Mouse (Mus musculus) CH12.LX (cell line): ENCODE measurements around the gene Ccr2. TPM values are rescaled to one million over a fixed set of nuclear protein-coding genes. Genes with fewer than 3 reads are reported as not detected.

Experiments
- DNase-seq: peaks from one replicate; pipeline ENCODE4 v3.0.0-alpha.2; 2013; ENCODE audit errors: extremely low read depth
- H3K27ac ChIP-seq: 2 replicates; pipeline ENCODE4 v1.5.1; 2012; ENCODE audit warnings: low read depth, mild to moderate bottlenecking, control low read depth, moderate library complexity; ENCODE audit not compliant: insufficient read depth
- H3K27me3 ChIP-seq: replicated peaks from 2 replicates; pipeline ENCODE3; 2012; ENCODE audit warnings: inconsistent platforms
- H3K36me3 ChIP-seq, 2 experiments: replicated peaks in 1 of 2; 2 replicates each; pipeline versions ENCODE3 to v1.6.1; 2012; ENCODE audit warnings: inconsistent platforms in 1 of 2, low read length in 1 of 2, mild to moderate bottlenecking in 1 of 2, mixed read lengths in 1 of 2, moderate library complexity in 1 of 2; ENCODE audit not compliant: control insufficient read depth in 1 of 2, insufficient read depth in 1 of 2
- H3K4me1 ChIP-seq, 2 experiments: 2 replicates each; pipeline ENCODE4 v1.6.1; 2012; ENCODE audit warnings: inconsistent platforms in 1 of 2, moderate library complexity in 1 of 2; ENCODE audit not compliant: insufficient read depth in 2 of 2, control insufficient read depth in 1 of 2
- H3K4me2 ChIP-seq: 2 replicates; pipeline ENCODE4 v1.6.1; 2012; ENCODE audit warnings: low read depth, mild to moderate bottlenecking, control low read depth; ENCODE audit not compliant: poor library complexity, insufficient read depth, severe bottlenecking
- H3K4me3 ChIP-seq, 3 experiments: fragments of 150-350 bp in 1 of 3; sonication (generic) in 1 of 3; replicated peaks in 1 of 3; 2 replicates each; pipeline versions ENCODE3 to v1.5.1; 2011 to 2012; ENCODE audit warnings: low read depth in 2 of 3, low read length in 2 of 3, mild to moderate bottlenecking in 2 of 3, moderate library complexity in 2 of 3, control low read depth in 1 of 3, improper control_type of control experiment in 1 of 3, inconsistent platforms in 1 of 3, mixed read lengths in 1 of 3; ENCODE audit not compliant: poor library complexity in 1 of 3
- H3K79me2 ChIP-seq: replicated peaks from 2 replicates; pipeline ENCODE4 v1.6.1; 2012; ENCODE audit warnings: mild to moderate bottlenecking, moderate library complexity; ENCODE audit not compliant: control insufficient read depth, poor library complexity, insufficient read depth, severe bottlenecking; ENCODE audit errors: extremely low read depth
- H3K9ac ChIP-seq: 2 replicates; pipeline ENCODE4 v1.6.1; 2012; ENCODE audit warnings: low read depth, mild to moderate bottlenecking, control low read depth, moderate library complexity; ENCODE audit not compliant: insufficient read depth
- H3K9me3 ChIP-seq: replicated peaks from 2 replicates; pipeline ENCODE3; 2012; ENCODE audit warnings: low read length, inconsistent platforms, mixed read lengths
- BHLHE40 ChIP-seq: IDR thresholded peaks from 2 replicates; pipeline ENCODE4 v1.6.1; 2011; ENCODE audit warnings: mild to moderate bottlenecking, low read depth, low read length, improper control_type of control experiment
- CHD1 ChIP-seq: IDR thresholded peaks from 2 replicates; pipeline ENCODE4 v1.6.1; 2012; ENCODE audit warnings: low read depth, low read length, improper control_type of control experiment, inconsistent platforms
- CTCF ChIP-seq, 2 experiments: IDR thresholded peaks in 1 of 2; conservative IDR thresholded peaks in 1 of 2; 2 replicates each; pipeline ENCODE4 v1.5.1; 2011 to 2012; ENCODE audit warnings: low read depth in 2 of 2, low read length in 2 of 2, improper control_type of control experiment in 1 of 2, inconsistent platforms in 1 of 2, mild to moderate bottlenecking in 1 of 2, moderate library complexity in 1 of 2
- E2F4 ChIP-seq: IDR thresholded peaks from 2 replicates; pipeline ENCODE4 v1.6.1; 2011; ENCODE audit warnings: low read depth, low read length, improper control_type of control experiment; ENCODE audit not compliant: insufficient replicate concordance
- ELF1 ChIP-seq: IDR thresholded peaks from 2 replicates; pipeline ENCODE4 v1.6.1; 2014; ENCODE audit warnings: low read depth, mild to moderate bottlenecking, inconsistent platforms, low read length, improper control_type of control experiment
- EP300 ChIP-seq: IDR thresholded peaks from 2 replicates; pipeline ENCODE4 v1.6.1; 2011; ENCODE audit warnings: low read length, improper control_type of control experiment
- ETS1 ChIP-seq: conservative IDR thresholded peaks from 2 replicates; pipeline ENCODE4 v1.6.1; 2012; ENCODE audit warnings: low read depth, mild to moderate bottlenecking, inconsistent platforms, low read length, improper control_type of control experiment, moderate library complexity
- GABPA ChIP-seq: IDR thresholded peaks from 2 replicates; pipeline ENCODE4 v1.6.1; 2012; ENCODE audit warnings: low read depth, low read length, improper control_type of control experiment, inconsistent platforms; ENCODE audit not compliant: insufficient replicate concordance
- IRF4 ChIP-seq: IDR thresholded peaks from 2 replicates; pipeline ENCODE4 v1.6.1; 2014; ENCODE audit warnings: low read depth, mild to moderate bottlenecking, inconsistent platforms, low read length, improper control_type of control experiment
- JUN ChIP-seq: IDR thresholded peaks from 2 replicates; pipeline ENCODE4 v1.6.1; 2011; ENCODE audit warnings: low read depth, mild to moderate bottlenecking, low read length, improper control_type of control experiment, moderate library complexity; ENCODE audit not compliant: insufficient read depth
- KAT2A ChIP-seq: IDR thresholded peaks from 2 replicates; pipeline ENCODE4 v1.6.1; 2012; ENCODE audit warnings: low read length, improper control_type of control experiment, inconsistent platforms; ENCODE audit not compliant: insufficient replicate concordance
- MAFK ChIP-seq: IDR thresholded peaks from 2 replicates; pipeline ENCODE4 v1.6.1; 2011; ENCODE audit warnings: low read length, improper control_type of control experiment; ENCODE audit not compliant: insufficient replicate concordance
- MAX ChIP-seq: IDR thresholded peaks from 2 replicates; pipeline ENCODE4 v1.6.1; 2011; ENCODE audit warnings: low read length, improper control_type of control experiment
- MAZ ChIP-seq: IDR thresholded peaks from 2 replicates; pipeline ENCODE4 v1.6.1; 2012; ENCODE audit warnings: low read depth, mild to moderate bottlenecking, inconsistent platforms, low read length, improper control_type of control experiment, moderate library complexity
- MEF2A ChIP-seq: IDR thresholded peaks from 2 replicates; pipeline ENCODE4 v1.6.1; 2014; ENCODE audit warnings: low read depth, mild to moderate bottlenecking, inconsistent platforms, low read length, improper control_type of control experiment, borderline replicate concordance
- MXI1 ChIP-seq: IDR thresholded peaks from 2 replicates; pipeline ENCODE4 v1.6.1; 2011; ENCODE audit warnings: mild to moderate bottlenecking, low read depth, low read length, improper control_type of control experiment
- MYC ChIP-seq: IDR thresholded peaks from 2 replicates; pipeline ENCODE4 v1.6.1; 2011; ENCODE audit warnings: low read depth, mild to moderate bottlenecking, improper control_type of control experiment, low read length
- NELFE ChIP-seq: IDR thresholded peaks from 2 replicates; pipeline ENCODE4 v1.6.1; 2011; ENCODE audit warnings: low read depth, low read length, improper control_type of control experiment
- NRF1 ChIP-seq: IDR thresholded peaks from 2 replicates; pipeline ENCODE4 v1.6.1; 2014; ENCODE audit warnings: low read depth, mild to moderate bottlenecking, inconsistent platforms, low read length, improper control_type of control experiment, moderate library complexity
- PAX5 ChIP-seq: IDR thresholded peaks from 2 replicates; pipeline ENCODE4 v1.6.1; 2012; ENCODE audit warnings: low read length, inconsistent platforms, mixed read lengths
- RAD21 ChIP-seq: IDR thresholded peaks from 2 replicates; pipeline ENCODE4 v1.6.1; 2011; ENCODE audit warnings: low read depth, mild to moderate bottlenecking, low read length, improper control_type of control experiment, moderate library complexity
- SIN3A ChIP-seq: IDR thresholded peaks from 2 replicates; pipeline ENCODE4 v1.6.1; 2012; ENCODE audit warnings: low read length, improper control_type of control experiment, inconsistent platforms
- SMC3 ChIP-seq: IDR thresholded peaks from 2 replicates; pipeline ENCODE4 v1.6.1; 2011; ENCODE audit warnings: low read depth, low read length, improper control_type of control experiment
- TCF12 ChIP-seq: IDR thresholded peaks from 2 replicates; pipeline ENCODE4 v1.6.1; 2014; ENCODE audit warnings: low read depth, mild to moderate bottlenecking, inconsistent platforms, low read length, improper control_type of control experiment
- UBTF ChIP-seq: IDR thresholded peaks from 2 replicates; pipeline ENCODE4 v1.6.1; 2012; ENCODE audit warnings: low read depth, mild to moderate bottlenecking, inconsistent platforms, low read length, improper control_type of control experiment, moderate library complexity
- USF1 ChIP-seq: IDR thresholded peaks from 2 replicates; pipeline ENCODE4 v1.6.1; 2014; ENCODE audit warnings: low read depth, mild to moderate bottlenecking, inconsistent platforms, low read length, improper control_type of control experiment
- USF2 ChIP-seq: conservative IDR thresholded peaks from 2 replicates; pipeline ENCODE4 v1.6.1; 2011; ENCODE audit warnings: low read depth, low read length, improper control_type of control experiment
- ZC3H11A ChIP-seq: IDR thresholded peaks from 2 replicates; pipeline ENCODE4 v1.6.1; 2012; ENCODE audit warnings: low read depth, mild to moderate bottlenecking, inconsistent platforms, low read length, improper control_type of control experiment
- ZMIZ1 ChIP-seq: IDR thresholded peaks from 2 replicates; pipeline ENCODE4 v1.6.1; 2012; ENCODE audit warnings: low read depth, mild to moderate bottlenecking, inconsistent platforms, low read length, improper control_type of control experiment
- ZNF384 ChIP-seq: IDR thresholded peaks from 2 replicates; pipeline ENCODE4 v1.6.1; 2012; ENCODE audit warnings: low read depth, low read length, improper control_type of control experiment, inconsistent platforms
- dilution Hi-C: fragments of 300-500 bp; cut with MboI; formaldehyde crosslinking; loops from 2 replicates; pipeline ENCODE4 v1.14.3; 2020; ENCODE audit warnings: low sequenced_read_pairs; ENCODE audit not compliant: extremely low pct_unique_long_range_greater_than_20kb, extremely low pct_ligation_motif_present
- in situ Hi-C: fragments of 300-500 bp; cut with MboI; formaldehyde crosslinking; loops from 3 replicates; pipeline ENCODE4 v1.14.3; 2019; ENCODE audit warnings: low sequenced_read_pairs, low pct_ligation_motif_present, low pct_unique_long_range_greater_than_20kb, mixed read lengths
- polyA plus RNA-seq: library from polyadenylated mRNA; unstranded; fragments of >175 nt; gene quantifications from 2 replicates; pipeline ENCODE4 v1.2.1, GENCODE M21; 2012; ENCODE audit warnings: low read depth; ENCODE audit not compliant: insufficient read length
- total RNA-seq, 2 experiments: library from RNA; depleted of rRNA; stranded (reverse); fragments of 300-350 nt in 1 of 2; fragments of >200 nt in 1 of 2; gene quantifications; 2 replicates each; pipeline ENCODE4 v1.2.3; 2012 to 2014

The Ccr2 gene
- total and polyA plus RNA-seq, 3 experiments: not detected

DNA sequence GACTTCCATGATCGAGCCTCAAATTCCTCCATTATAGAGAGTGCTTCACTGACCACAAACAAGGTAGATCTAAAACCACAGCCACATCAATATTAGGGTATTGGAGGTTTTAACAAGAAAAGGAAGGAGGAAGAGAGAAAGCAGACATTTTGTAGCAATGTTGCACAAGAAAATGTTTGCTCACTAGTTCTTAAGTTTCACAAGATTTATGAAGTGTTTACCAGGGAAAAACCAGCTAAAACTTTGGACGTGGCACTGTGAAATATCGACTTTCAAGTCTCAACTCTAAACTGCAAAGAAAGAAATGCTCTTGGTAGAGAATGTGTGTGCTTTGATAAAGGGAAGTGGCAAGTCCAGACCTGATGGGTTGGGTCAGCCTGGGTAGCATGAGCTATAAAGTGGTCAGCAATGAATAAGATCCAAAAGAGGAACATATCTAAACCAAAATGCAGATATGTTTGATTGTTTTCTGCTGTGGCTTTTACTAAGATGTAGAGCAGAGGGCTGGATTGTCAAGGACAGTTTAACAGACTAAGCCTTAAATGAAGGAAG lies 45.5 kb upstream of the Ccr2 start:
- H3K27me3 ChIP-seq: no peaks in the 10 kb centered on the region
- in situ Hi-C loops (no loop called here), dilution Hi-C loops (no loop called here)
- no peak overlapping the region for H3K4me3 ChIP-seq
- H3K27ac ChIP-seq: no peak overlapping the region
- peaks cover 9 to 33% of the 10 kb centered on the region in 2 experiments for H3K4me1 ChIP-seq
- H3K36me3 ChIP-seq: no peaks in the 10 kb centered on the region
- no peak for DNase-seq
- H3K79me2 ChIP-seq: no peaks in the 10 kb centered on the region
- TF ChIP-seq IRF4: peak; percentile 40; the same call in 1 of the 2 replicates
- TF ChIP-seq MXI1: no peak
- TF ChIP-seq NRF1: no peak
- TF ChIP-seq ZC3H11A: no peak
- no peak for TF ChIP-seq E2F4
- TF ChIP-seq ETS1: no peak
- peak; percentile 49; the same call in 1 of the 2 replicates for TF ChIP-seq EP300
- TF ChIP-seq SIN3A: no peak
- peak; percentile 82; the same call in 1 of the 2 replicates for TF ChIP-seq CHD1
- no peak for TF ChIP-seq PAX5
- no peak for TF ChIP-seq GABPA
- TF ChIP-seq CTCF (conservative IDR thresholded peaks at IDR 0.05 in 1 of 2, IDR thresholded peaks at IDR 0.05 in 1 of 2; ENCODE audit: low read depth in 2 of 2, low read length in 2 of 2): no peak
- TF ChIP-seq MAX: no peak
- TF ChIP-seq MAFK: no peak
- TF ChIP-seq KAT2A: no peak
- no peak for TF ChIP-seq JUN
- TF ChIP-seq TCF12: 0 out of 2 replicates have a peak, but pooled peaks have one; percentile 15
- no peak for TF ChIP-seq USF2
- no peak for TF ChIP-seq NELFE
- no peak for TF ChIP-seq UBTF
- no peak for TF ChIP-seq RAD21
- no peak for TF ChIP-seq SMC3
- no peak for TF ChIP-seq USF1
- TF ChIP-seq MAZ: no peak
- TF ChIP-seq ZMIZ1: no peak
- no peak for TF ChIP-seq ELF1
- no peak for TF ChIP-seq MYC
- no peak for TF ChIP-seq ZNF384
- TF ChIP-seq MEF2A: peak; percentile 54; the same call in 1 of the 2 replicates
- no peak for TF ChIP-seq BHLHE40
- no peak overlapping the region for H3K4me2 ChIP-seq
- no peaks in the 10 kb centered on the region for H3K9me3 ChIP-seq
- no peak overlapping the region for H3K9ac ChIP-seq
